Mouse (Mus musculus) stomach, postnatal 0 days (tissue): Measurements from ENCODE around the gene Tsr3.

Experiments used
- CTCF ChIP-seq: IDR thresholded peaks from 2 replicates; pipeline ENCODE4 v1.5.1; 2016; ENCODE audit warnings: antibody characterized with exemption, low read depth, mild to moderate bottlenecking, moderate library complexity
- EP300 ChIP-seq: optimal IDR thresholded peaks from 2 replicates; pipeline ENCODE3; 2016; ENCODE audit warnings: antibody characterized with exemption

DNA sequence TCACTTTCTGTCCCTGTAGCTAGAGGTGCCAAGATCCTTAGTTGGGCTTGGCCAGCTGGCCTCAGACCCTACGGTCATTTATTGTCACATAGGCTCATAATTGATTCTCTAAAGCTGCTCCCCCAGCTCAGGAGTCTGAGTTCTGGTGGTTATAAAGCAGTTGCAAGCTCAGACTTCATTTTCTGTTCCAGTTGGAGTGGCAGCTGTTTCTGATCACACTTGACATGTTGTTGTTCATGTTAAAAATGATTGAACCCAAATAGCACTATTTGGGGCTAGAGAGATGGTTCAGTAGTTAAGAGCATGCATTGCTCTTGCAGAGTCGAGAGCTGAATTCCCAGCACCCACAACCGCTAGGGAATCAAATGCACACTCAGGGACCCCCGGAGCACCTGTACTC, 30.0 kb upstream of the Tsr3 start:
- TF ChIP-seq CTCF (no peak), EP300 (no peak)
